Mouse (Mus musculus) brain, embryonic 14.5 days (tissue): ENCODE data around the gene Guca2a.

Experiments
- CTCF ChIP-seq: fragments of 200-500 bp; IDR thresholded peaks from 2 replicates; pipeline ENCODE4 v1.5.1; 2012; ENCODE audit warnings: inconsistent platforms, mild to moderate bottlenecking, moderate library complexity, borderline replicate concordance; ENCODE audit not compliant: insufficient read depth, insufficient read length; ENCODE audit errors: extremely low read depth
- POLR2A ChIP-seq: fragments of 200-500 bp; IDR thresholded peaks from 2 replicates; pipeline ENCODE4 v1.6.1; 2012; ENCODE audit warnings: mild to moderate bottlenecking, inconsistent platforms, borderline replicate concordance; ENCODE audit not compliant: poor library complexity, insufficient read depth, insufficient read length, severe bottlenecking; ENCODE audit errors: extremely low read depth

GRCm38 (mm10) chr4:119666116-119666515 is 28.6 kb downstream of the Guca2a start:
- no peak for TF ChIP-seq POLR2A
- no peak for TF ChIP-seq CTCF
